Mouse (Mus musculus): Measurements from ENCODE around the gene Fam171a1.
"Not testable (repeated sequence)": the region's sequence is repeated elsewhere in the genome, so short reads cannot be mapped to it uniquely, and the experiment has no call there.

The Fam171a1 gene

GRCm38 (mm10) chr2:3171774-3172173 is 57.8 kb downstream of the Fam171a1 start:
- no peak for DNase-seq (ENCODE audit: low spot score)

GRCm38 (mm10) chr2:3172656-3173055 is 58.6 kb downstream of the Fam171a1 start:
- no peak for DNase-seq (ENCODE audit: low spot score)

GRCm38 (mm10) chr2:3174890-3175289 is 60.9 kb downstream of the Fam171a1 start:
- no peak for DNase-seq (ENCODE audit: low spot score)

- not testable (repeated sequence) for DNase-seq (ENCODE audit: low spot score)
Measured at GRCm38 (mm10) chr2:3175988-3176387, 62.0 kb downstream of the Fam171a1 start.

GRCm38 (mm10) chr2:3176751-3177150 is 62.7 kb downstream of the Fam171a1 start:
- DNase-seq (ENCODE audit: low spot score): no peak

- DNase-seq (ENCODE audit: low spot score): no peak
Measured at GRCm38 (mm10) chr2:3180550-3180949, 66.5 kb downstream of the Fam171a1 start.

- DNase-seq (ENCODE audit: low spot score): no peak
Measured at GRCm38 (mm10) chr2:3183656-3184055, 69.6 kb downstream of the Fam171a1 start.

- no peak for DNase-seq (ENCODE audit: low spot score)
Measured at GRCm38 (mm10) chr2:3185335-3185734, 71.3 kb downstream of the Fam171a1 start.

GRCm38 (mm10) chr2:3188745-3189475 is 74.9 kb downstream of the Fam171a1 start:
- no peak for DNase-seq (ENCODE audit: low spot score)

- DNase-seq (ENCODE audit: low spot score): no peak
Measured at GRCm38 (mm10) chr2:3191149-3191548, 77.1 kb downstream of the Fam171a1 start.

- no peak for DNase-seq (ENCODE audit: low spot score)
Measured at GRCm38 (mm10) chr2:3195511-3195910, 81.5 kb downstream of the Fam171a1 start.

- DNase-seq (ENCODE audit: low spot score): no peak
Measured at GRCm38 (mm10) chr2:3200422-3200821, 86.4 kb downstream of the Fam171a1 start.

- DNase-seq (ENCODE audit: low spot score): no peak
Measured at GRCm38 (mm10) chr2:3206975-3207642, 93.1 kb downstream of the Fam171a1 start.

GRCm38 (mm10) chr2:3215480-3215879 is 101.5 kb downstream of the Fam171a1 start:
- DNase-seq (ENCODE audit: low spot score): no peak

GRCm38 (mm10) chr2:3216617-3217016 is 102.6 kb downstream of the Fam171a1 start:
- DNase-seq (ENCODE audit: low spot score): no peak

- DNase-seq (ENCODE audit: low spot score): not testable (repeated sequence)
Measured at GRCm38 (mm10) chr2:3217577-3217976, 103.6 kb downstream of the Fam171a1 start.

- no peak for DNase-seq (ENCODE audit: low spot score)
Measured at GRCm38 (mm10) chr2:3218225-3218624, 104.2 kb downstream of the Fam171a1 start.

GRCm38 (mm10) chr2:3228475-3228874 is 114.5 kb downstream of the Fam171a1 start:
- no peak for DNase-seq (ENCODE audit: low spot score)

- DNase-seq (ENCODE audit: low spot score): peak; percentile 15
Measured at GRCm38 (mm10) chr2:3229060-3229459, 115.0 kb downstream of the Fam171a1 start.

- no peak for DNase-seq (ENCODE audit: low spot score)
Measured at GRCm38 (mm10) chr2:3239255-3239654, 125.2 kb downstream of the Fam171a1 start.

- DNase-seq (ENCODE audit: low spot score): no peak
Measured at GRCm38 (mm10) chr2:3244251-3244650, 130.2 kb downstream of the Fam171a1 start.

GRCm38 (mm10) chr2:3251309-3251708 is 137.3 kb downstream of the Fam171a1 start:
- DNase-seq (ENCODE audit: low spot score): no peak

GRCm38 (mm10) chr2:3266466-3266865 is 152.4 kb downstream of the Fam171a1 start:
- no peak for DNase-seq (ENCODE audit: low spot score)

- no peak for DNase-seq (ENCODE audit: low spot score)
Measured at GRCm38 (mm10) chr2:3267879-3268278, 153.9 kb downstream of the Fam171a1 start.
